Mouse (Mus musculus): Measurements from ENCODE around the gene Fermt3.

GRCm38 (mm10) chr19:7019191-7019590, at the start of gene Fermt3:
- TF ChIP-seq CTCF (IDR thresholded peaks at IDR 0.05; ENCODE audit: control insufficient read depth, insufficient read depth, insufficient read length) (no peak), CEBPB (IDR thresholded peaks at IDR 0.05; ENCODE audit: low read depth) (no peak), USF1 (IDR thresholded peaks at IDR 0.05; ENCODE audit: low read depth) (no peak), MYOG (IDR thresholded peaks at IDR 0.05; ENCODE audit: control insufficient read depth, extremely low read depth, insufficient read length) (no peak), FOSL1 (IDR thresholded peaks at IDR 0.05; ENCODE audit: insufficient read depth, low read length, poor library complexity, severe bottlenecking) (no peak), MYOD1 (IDR thresholded peaks at IDR 0.05; ENCODE audit: control insufficient read depth, insufficient read length, low read depth) (no peak), MAX (IDR thresholded peaks at IDR 0.05) (no peak)

Measured in C2C12 (cell line).